Mouse (Mus musculus): ENCODE results near the gene Adgrv1.

GRCm38 (mm10) chr13:81644047-81644565, 11.2 kb upstream of the Adgrv1 start:
- no peak for TF ChIP-seq POLR2A (IDR thresholded peaks at IDR 0.05; ENCODE audit: low read depth, low read length)
- TF ChIP-seq CTCF (IDR thresholded peaks at IDR 0.05; ENCODE audit: borderline replicate concordance, insufficient read depth, low read length) = no peak

All from embryonic fibroblast, embryonic 13.5 days (primary cell).